Mouse (Mus musculus) yolk sac, embryonic 10.5 days (tissue): ENCODE results near the gene Nav3.
A peak's percentile ranks its signal among the peaks of the same experiment; 100 is the strongest.

Source experiments
- DNase-seq: peaks from one replicate; pipeline ENCODE4 v3.0.0-alpha.2; 2017; ENCODE audit warnings: low spot score

The Nav3 gene

GRCm38 (mm10) chr10:109672896-109673295 is 783.1 kb downstream of the Nav3 start:
- no peak for DNase-seq

- no peak for DNase-seq
Measured at GRCm38 (mm10) chr10:109667453-109667852, 788.6 kb downstream of the Nav3 start.

- DNase-seq, result peak; percentile 13
Measured at GRCm38 (mm10) chr10:109664629-109665317, 791.2 kb downstream of the Nav3 start.

- DNase-seq, result no peak
Measured at GRCm38 (mm10) chr10:109651516-109651915, 804.5 kb downstream of the Nav3 start.

GRCm38 (mm10) chr10:109643598-109643997 is 812.4 kb downstream of the Nav3 start:
- DNase-seq, result no peak

GRCm38 (mm10) chr10:109641806-109642205 is 814.2 kb downstream of the Nav3 start:
- DNase-seq, result no peak

- DNase-seq, result no peak
Measured at GRCm38 (mm10) chr10:109637702-109638101, 818.3 kb downstream of the Nav3 start.
